Mouse (Mus musculus) thymus, adult 2 months (tissue): Measurements from ENCODE around the gene Slc25a39.

Source experiments
- CTCF ChIP-seq: fragments of 200-500 bp; IDR thresholded peaks from 2 replicates; pipeline ENCODE4 v1.5.1; 2012; ENCODE audit warnings: mild to moderate bottlenecking, control low read depth, low read length, moderate library complexity, borderline replicate concordance; ENCODE audit not compliant: control insufficient read depth, poor library complexity, insufficient read depth; ENCODE audit errors: extremely low read depth
- POLR2A ChIP-seq: fragments of 200-500 bp; IDR thresholded peaks from 2 replicates; pipeline ENCODE4 v1.6.1; 2012; ENCODE audit warnings: mild to moderate bottlenecking, low read length, control low read depth, moderate library complexity; ENCODE audit not compliant: control insufficient read depth, poor library complexity, insufficient read depth; ENCODE audit errors: extremely low read depth

GRCm38 (mm10) chr11:102368347-102368746, 39.4 kb downstream of the Slc25a39 start:
- TF ChIP-seq CTCF, result no peak
- TF ChIP-seq POLR2A, result no peak
